Mouse (Mus musculus): ENCODE results near the gene Pakap. TPM values are rescaled to one million over a fixed set of nuclear protein-coding genes. Genes with fewer than 3 reads are reported as not detected.

Gene Pakap
- polyA plus RNA-seq, 1 experiment, result not detected

DNA sequence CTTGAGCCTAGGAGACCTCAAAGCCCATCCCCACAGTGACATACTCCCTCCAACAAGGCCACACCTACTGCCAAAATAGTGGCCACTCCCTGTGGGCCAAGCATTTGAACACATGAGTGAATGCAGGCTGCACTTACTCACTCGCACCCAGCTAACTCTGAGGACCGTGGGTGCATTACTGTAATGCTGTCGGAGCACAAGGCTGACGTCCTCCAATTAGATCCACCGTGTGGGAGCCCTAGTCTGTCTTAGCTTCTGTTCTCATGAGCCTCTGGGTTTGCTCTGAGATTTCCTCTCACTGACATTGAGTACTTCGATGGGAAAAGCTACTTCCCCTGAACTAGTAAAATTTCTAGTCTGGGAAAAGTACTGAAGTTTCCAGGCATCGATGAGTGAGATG, 258.3 kb downstream of the Pakap start:
- no peaks in the 10 kb centered on the region for H3K4me1 ChIP-seq (ENCODE audit: control insufficient read depth)
- H3K4me3 ChIP-seq (replicated peaks), result no peak overlapping the region
- TF ChIP-seq TAL1 (IDR thresholded peaks at IDR 0.05; ENCODE audit: low read length), result no peak
- no peak for TF ChIP-seq GATA1 (IDR thresholded peaks at IDR 0.05; ENCODE audit: low read length)
- no peaks in the 10 kb centered on the region for H3K9me3 ChIP-seq (ENCODE audit: control insufficient read depth, low read length)
- no peaks in the 10 kb centered on the region for H3K36me3 ChIP-seq (ENCODE audit: control insufficient read depth)
- H3K27me3 ChIP-seq (ENCODE audit: control insufficient read depth), result no peaks in the 10 kb centered on the region

- H3K27me3 ChIP-seq (ENCODE audit: control insufficient read depth), result no peaks in the 10 kb centered on the region
- no peak overlapping the region for H3K4me3 ChIP-seq (replicated peaks)
- H3K4me1 ChIP-seq (ENCODE audit: control insufficient read depth), result no peaks in the 10 kb centered on the region
- H3K9me3 ChIP-seq (ENCODE audit: control insufficient read depth, low read length), result no peaks in the 10 kb centered on the region
- no peaks in the 10 kb centered on the region for H3K36me3 ChIP-seq (ENCODE audit: control insufficient read depth)
- TF ChIP-seq TAL1 (IDR thresholded peaks at IDR 0.05; ENCODE audit: low read length), result no peak
- no peak for TF ChIP-seq GATA1 (IDR thresholded peaks at IDR 0.05; ENCODE audit: low read length)
Observed at GRCm38 (mm10) chr4:57829131-57829530, 261.2 kb downstream of the Pakap start.

- H3K4me3 ChIP-seq (replicated peaks), result no peak overlapping the region
- H3K9me3 ChIP-seq (ENCODE audit: control insufficient read depth, low read length), result no peaks in the 10 kb centered on the region
- H3K4me1 ChIP-seq (ENCODE audit: control insufficient read depth), result no peaks in the 10 kb centered on the region
- no peaks in the 10 kb centered on the region for H3K36me3 ChIP-seq (ENCODE audit: control insufficient read depth)
- no peaks in the 10 kb centered on the region for H3K27me3 ChIP-seq (ENCODE audit: control insufficient read depth)
- TF ChIP-seq TAL1 (IDR thresholded peaks at IDR 0.05; ENCODE audit: low read length) (no peak), GATA1 (IDR thresholded peaks at IDR 0.05; ENCODE audit: low read length) (no peak)
Observed at GRCm38 (mm10) chr4:57829740-57830139, 261.8 kb downstream of the Pakap start.

DNA sequence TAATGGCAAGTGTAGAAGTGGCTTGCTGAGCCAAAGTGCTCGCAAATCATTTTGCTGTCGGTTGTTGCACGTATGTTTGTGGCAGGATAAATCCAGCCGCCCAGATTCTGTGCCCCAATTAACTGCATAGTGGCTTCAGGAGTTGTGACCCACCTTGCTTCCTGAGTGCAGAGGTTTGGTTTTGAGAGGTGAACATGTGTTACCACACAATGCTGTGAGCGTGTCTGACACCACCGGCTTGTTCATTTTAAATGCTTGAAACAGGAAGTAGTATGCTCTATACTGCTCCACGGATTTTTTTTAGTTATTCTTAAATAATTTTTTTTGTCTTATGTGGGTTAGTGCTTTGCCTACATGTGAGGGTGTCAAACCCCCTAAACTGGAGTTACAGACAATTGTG, 264.3 kb downstream of the Pakap start:
- no peaks in the 10 kb centered on the region for H3K27me3 ChIP-seq (ENCODE audit: control insufficient read depth)
- TF ChIP-seq TAL1 (IDR thresholded peaks at IDR 0.05; ENCODE audit: low read length) (no peak), GATA1 (IDR thresholded peaks at IDR 0.05; ENCODE audit: low read length) (no peak)
- H3K9me3 ChIP-seq (ENCODE audit: control insufficient read depth, low read length), result no peaks in the 10 kb centered on the region
- H3K4me1 ChIP-seq (ENCODE audit: control insufficient read depth), result no peaks in the 10 kb centered on the region
- no peak overlapping the region for H3K4me3 ChIP-seq (replicated peaks)
- H3K36me3 ChIP-seq (ENCODE audit: control insufficient read depth), result no peaks in the 10 kb centered on the region

- H3K9me3 ChIP-seq (ENCODE audit: control insufficient read depth, low read length), result no peaks in the 10 kb centered on the region
- H3K36me3 ChIP-seq (ENCODE audit: control insufficient read depth), result no peaks in the 10 kb centered on the region
- no peak for TF ChIP-seq GATA1 (IDR thresholded peaks at IDR 0.05; ENCODE audit: low read length)
- no peak for TF ChIP-seq TAL1 (IDR thresholded peaks at IDR 0.05; ENCODE audit: low read length)
- no peaks in the 10 kb centered on the region for H3K4me1 ChIP-seq (ENCODE audit: control insufficient read depth)
- no peaks in the 10 kb centered on the region for H3K27me3 ChIP-seq (ENCODE audit: control insufficient read depth)
- no peak overlapping the region for H3K4me3 ChIP-seq (replicated peaks)
Observed at GRCm38 (mm10) chr4:57833060-57833459, 265.1 kb downstream of the Pakap start.

DNA sequence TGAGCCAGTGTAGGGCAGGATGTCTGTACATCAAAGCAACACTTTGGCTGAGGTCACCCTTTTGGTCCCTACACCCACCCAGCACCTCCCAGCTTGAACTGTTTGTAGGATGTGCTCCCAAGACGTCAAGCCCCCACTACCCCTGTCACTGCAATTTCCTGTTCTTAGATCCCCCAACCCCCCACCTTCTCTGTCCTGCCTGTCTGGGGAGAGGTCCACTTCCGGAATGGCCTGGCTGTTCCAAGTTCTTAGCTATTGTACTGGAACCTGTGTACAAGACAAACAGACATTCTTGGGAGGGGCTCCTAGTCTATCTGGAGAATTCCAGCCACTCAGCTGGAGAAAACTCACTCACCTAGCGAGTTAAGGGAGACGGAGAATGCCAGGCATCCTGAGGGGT, 266.2 kb downstream of the Pakap start:
- no peaks in the 10 kb centered on the region for H3K4me1 ChIP-seq (ENCODE audit: control insufficient read depth)
- H3K4me3 ChIP-seq (replicated peaks), result no peak overlapping the region
- no peaks in the 10 kb centered on the region for H3K9me3 ChIP-seq (ENCODE audit: control insufficient read depth, low read length)
- TF ChIP-seq TAL1 (IDR thresholded peaks at IDR 0.05; ENCODE audit: low read length), result no peak
- TF ChIP-seq GATA1 (IDR thresholded peaks at IDR 0.05; ENCODE audit: low read length), result no peak
- no peaks in the 10 kb centered on the region for H3K36me3 ChIP-seq (ENCODE audit: control insufficient read depth)
- H3K27me3 ChIP-seq (ENCODE audit: control insufficient read depth), result no peaks in the 10 kb centered on the region

DNA sequence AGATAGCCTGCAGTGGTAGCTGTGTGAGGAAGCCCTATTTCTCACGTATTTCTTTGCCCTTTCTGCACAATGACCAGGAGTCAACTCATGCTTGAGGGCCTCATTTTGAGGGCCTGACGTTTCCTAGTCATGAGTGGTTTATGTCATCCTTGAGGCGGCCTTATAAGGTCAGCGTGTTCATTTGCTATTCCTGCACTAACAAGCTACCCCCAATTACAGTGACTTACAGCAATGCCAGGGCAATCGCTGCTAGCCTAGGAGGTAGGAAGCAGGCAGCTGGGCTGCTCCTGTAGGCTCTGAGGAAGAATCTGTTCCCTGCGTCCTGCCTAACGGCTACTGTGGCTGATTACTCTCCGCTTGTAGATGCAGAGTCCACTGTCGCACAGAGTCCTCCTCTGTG, 269.1 kb downstream of the Pakap start:
- Histone ChIP-seq H3K4me3 (replicated peaks) (no peak overlapping the region), H3K27me3 (ENCODE audit: control insufficient read depth) (no peaks in the 10 kb centered on the region), H3K9me3 (ENCODE audit: control insufficient read depth, low read length) (no peaks in the 10 kb centered on the region), H3K36me3 (ENCODE audit: control insufficient read depth) (no peaks in the 10 kb centered on the region), H3K4me1 (ENCODE audit: control insufficient read depth) (no peaks in the 10 kb centered on the region)
- no peak for TF ChIP-seq TAL1 (IDR thresholded peaks at IDR 0.05; ENCODE audit: low read length)

DNA sequence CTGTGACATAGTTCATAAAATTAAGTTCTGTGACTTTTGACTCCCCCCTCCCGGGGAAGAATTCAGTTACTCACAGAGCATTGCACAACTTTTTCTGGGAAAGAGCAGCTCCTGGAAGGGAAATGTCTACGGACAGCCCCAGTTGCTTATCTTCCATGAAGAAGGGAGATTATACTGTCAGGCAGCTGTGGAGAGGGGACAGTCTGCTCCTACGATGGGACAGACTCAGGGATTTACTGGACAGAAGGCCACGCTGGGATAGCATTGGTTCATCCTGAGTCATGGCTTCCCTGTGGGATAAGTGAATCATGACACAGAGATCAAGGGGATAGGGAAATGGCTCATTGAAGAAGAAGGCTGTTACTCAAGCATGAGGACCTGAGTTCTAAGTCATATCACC, 271.4 kb downstream of the Pakap start:
- no peaks in the 10 kb centered on the region for H3K27me3 ChIP-seq (ENCODE audit: control insufficient read depth)
- H3K4me3 ChIP-seq (replicated peaks), result no peak overlapping the region
- H3K4me1 ChIP-seq (ENCODE audit: control insufficient read depth), result no peaks in the 10 kb centered on the region
- TF ChIP-seq TAL1 (IDR thresholded peaks at IDR 0.05; ENCODE audit: low read length) (no peak), GATA1 (IDR thresholded peaks at IDR 0.05; ENCODE audit: low read length) (no peak)
- no peaks in the 10 kb centered on the region for H3K36me3 ChIP-seq (ENCODE audit: control insufficient read depth)
- no peaks in the 10 kb centered on the region for H3K9me3 ChIP-seq (ENCODE audit: control insufficient read depth, low read length)

- Histone ChIP-seq H3K27me3 (ENCODE audit: control insufficient read depth) (no peaks in the 10 kb centered on the region), H3K9me3 (ENCODE audit: control insufficient read depth, low read length) (no peaks in the 10 kb centered on the region), H3K36me3 (ENCODE audit: control insufficient read depth) (no peaks in the 10 kb centered on the region), H3K4me3 (replicated peaks) (no peak overlapping the region), H3K4me1 (ENCODE audit: control insufficient read depth) (no peaks in the 10 kb centered on the region)
- no peak for TF ChIP-seq GATA1 (IDR thresholded peaks at IDR 0.05; ENCODE audit: low read length)
- TF ChIP-seq TAL1 (IDR thresholded peaks at IDR 0.05; ENCODE audit: low read length), result no peak
Observed at GRCm38 (mm10) chr4:57841911-57842310, 273.9 kb downstream of the Pakap start.

- Histone ChIP-seq H3K4me1 (ENCODE audit: control insufficient read depth) (no peaks in the 10 kb centered on the region), H3K9me3 (ENCODE audit: control insufficient read depth, low read length) (no peaks in the 10 kb centered on the region), H3K4me3 (replicated peaks) (no peak overlapping the region), H3K27me3 (ENCODE audit: control insufficient read depth) (no peaks in the 10 kb centered on the region), H3K36me3 (ENCODE audit: control insufficient read depth) (no peaks in the 10 kb centered on the region)
- TF ChIP-seq TAL1 (IDR thresholded peaks at IDR 0.05; ENCODE audit: low read length) (no peak), GATA1 (IDR thresholded peaks at IDR 0.05; ENCODE audit: low read length) (no peak)
Observed at GRCm38 (mm10) chr4:57842472-57843305, 274.7 kb downstream of the Pakap start.

All from erythroblast, embryonic 14.5 days (primary cell).